Mouse (Mus musculus) midbrain, postnatal 0 days (tissue): Measurements from ENCODE around the gene Wdtc1. TPM values are rescaled to one million over a fixed set of nuclear protein-coding genes. Genes with fewer than 3 reads are reported as not detected.

Experiments used
- ATAC-seq: fragments of 200-750 bp; cut with Nextera tagmentation; 2 replicates; pipeline ENCODE4 v1.8.0; 2017; ENCODE audit warnings: moderate number of reproducible peaks, mild to moderate bottlenecking, moderate TSS enrichment, moderate library complexity; ENCODE audit not compliant: low FRiP score
- DNase-seq: peaks from one replicate; pipeline ENCODE4 v3.0.0-alpha.2; 2015; ENCODE audit warnings: low spot score
- H3K27ac ChIP-seq: fragments of 300-500 bp; sonication (generic); 2 replicates; pipeline ENCODE4 v1.5.1; 2014; ENCODE audit warnings: low read depth, mild to moderate bottlenecking, low read length, mixed read lengths
- H3K27me3 ChIP-seq: fragments of 300-500 bp; sonication (generic); 2 replicates; pipeline ENCODE4 v1.6.1; 2014; ENCODE audit warnings: low read length, control low read depth, mixed read lengths; ENCODE audit not compliant: insufficient read depth
- H3K36me3 ChIP-seq: fragments of 300-500 bp; sonication (generic); 2 replicates; pipeline ENCODE4 v1.6.1; 2014; ENCODE audit warnings: low read length, control low read depth, mixed read lengths; ENCODE audit not compliant: insufficient read depth
- H3K4me1 ChIP-seq: fragments of 300-500 bp; sonication (generic); 2 replicates; pipeline ENCODE4 v1.6.1; 2014; ENCODE audit warnings: mild to moderate bottlenecking, control low read depth, antibody characterized with exemption, low read length, mixed read lengths; ENCODE audit not compliant: insufficient read depth
- H3K4me2 ChIP-seq: fragments of 300-500 bp; sonication (generic); 2 replicates; pipeline ENCODE4 v1.6.1; 2014; ENCODE audit warnings: low read depth, mild to moderate bottlenecking, low read length, mixed read lengths; ENCODE audit not compliant: poor library complexity, severe bottlenecking
- H3K4me3 ChIP-seq: fragments of 300-500 bp; sonication (generic); 2 replicates; pipeline ENCODE4 v1.5.1; 2014; ENCODE audit warnings: low read depth, mild to moderate bottlenecking, low read length, moderate library complexity
- H3K9ac ChIP-seq: fragments of 300-500 bp; sonication (generic); replicated peaks from 2 replicates; pipeline ENCODE4 v1.6.1; 2014; ENCODE audit warnings: mild to moderate bottlenecking, low read length, moderate library complexity, mixed read lengths; ENCODE audit not compliant: poor library complexity, severe bottlenecking
- H3K9me3 ChIP-seq: fragments of 300-500 bp; sonication (generic); 2 replicates; pipeline ENCODE4 v1.6.1; 2016; ENCODE audit warnings: low read length, control low read depth
- CTCF ChIP-seq: IDR thresholded peaks from 2 replicates; pipeline ENCODE4 v1.5.1; 2016; ENCODE audit warnings: antibody characterized with exemption, mild to moderate bottlenecking
- WGBS: fragments of 180-500 bp; shearing (Covaris S2); extraction: QIAGEN DNeasy Blood & Tissue Kit; methylation state at CpG from one replicate; pipeline ENCODE4 v1.1.7; 2014; 5-methylcytosine and 5-hydroxymethylcytosine counted together
- polyA plus RNA-seq: library from polyadenylated mRNA; unstranded; fragments of >200 nt; fragmentation: Nextera tagmentation; extraction: Ambion mirVana; gene quantifications from 2 replicates; pipeline ENCODE4 v1.2.1, GENCODE M21; 2015
- total RNA-seq: library from RNA; depleted of rRNA; stranded (reverse); fragments of >200 nt; gene quantifications from 2 replicates; pipeline ENCODE4 v1.2.3, GENCODE M21; 2014

Gene Wdtc1
- total and polyA plus RNA-seq, 2 experiments from 2014 or later: 15.6 to 54.8 TPM

DNA sequence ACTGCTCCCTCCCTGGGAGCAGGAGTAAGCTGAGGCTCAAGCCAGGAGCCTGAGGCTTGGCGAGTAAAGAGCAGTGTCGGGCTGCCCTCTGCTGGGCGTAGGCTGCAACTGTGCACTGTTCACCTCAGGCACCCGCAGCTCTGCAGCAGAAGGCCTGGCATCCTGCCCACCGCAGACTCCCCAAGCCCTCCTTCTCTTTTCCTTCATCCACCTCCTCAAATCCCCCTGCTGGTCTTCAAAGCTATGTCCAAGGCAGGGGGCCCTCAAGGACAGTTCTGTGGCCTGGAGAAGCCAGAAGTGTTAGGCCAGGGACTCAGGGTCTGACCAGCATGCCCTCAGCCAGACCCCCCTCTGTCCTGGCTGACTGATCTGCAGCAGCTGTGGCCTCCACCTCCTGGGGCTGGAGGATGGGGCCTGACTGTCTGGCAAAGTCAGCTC is 55.5 kb downstream of the Wdtc1 start:
- Histone ChIP-seq H3K4me2 (no peak overlapping the region), H3K27me3 (no peaks in the 10 kb centered on the region), H3K9ac (no peak overlapping the region), H3K36me3 (peaks cover 39% of the 10 kb centered on the region), H3K4me1 (no peaks in the 10 kb centered on the region), H3K27ac (peak overlapping the region; percentile 18; the same call in 1 of the 2 replicates), H3K4me3 (no peak overlapping the region), H3K9me3 (no peaks in the 10 kb centered on the region)
- 0% methylated on average over 5 of the region's 5 CpGs for WGBS
- TF ChIP-seq CTCF: peak; percentile 96
- DNase-seq (peak; percentile 95), ATAC-seq (peak; percentile 71)

DNA sequence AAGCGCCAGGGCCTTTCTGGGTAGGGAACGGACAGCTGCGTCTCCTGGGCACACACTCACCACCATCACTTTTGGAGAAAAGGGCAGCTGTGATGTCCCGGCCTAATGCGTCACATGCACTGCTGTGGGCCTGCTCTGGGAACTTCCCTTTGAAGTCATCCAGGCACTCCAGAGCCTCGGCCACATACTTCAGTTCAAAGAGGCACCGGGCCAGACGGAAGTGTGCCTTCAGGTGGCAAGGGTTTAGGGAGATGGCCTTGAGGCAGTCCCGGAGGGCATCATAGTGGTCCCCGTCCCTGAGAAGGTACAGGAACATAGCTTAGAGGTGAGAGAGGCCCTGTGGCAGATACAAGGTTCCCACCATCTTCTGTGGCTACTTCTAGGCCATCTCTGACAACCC is 55.9 kb downstream of the Wdtc1 start:
- Histone ChIP-seq H3K4me3 (no peak overlapping the region), H3K36me3 (peaks cover 35% of the 10 kb centered on the region), H3K4me2 (no peak overlapping the region), H3K27me3 (no peaks in the 10 kb centered on the region), H3K4me1 (no peaks in the 10 kb centered on the region), H3K27ac (no peak overlapping the region), H3K9me3 (no peaks in the 10 kb centered on the region), H3K9ac (no peak overlapping the region)
- no peak for ATAC-seq
- 65% methylated on average over 10 of the region's 10 CpGs for WGBS
- DNase-seq: no peak
- no peak for TF ChIP-seq CTCF

DNA sequence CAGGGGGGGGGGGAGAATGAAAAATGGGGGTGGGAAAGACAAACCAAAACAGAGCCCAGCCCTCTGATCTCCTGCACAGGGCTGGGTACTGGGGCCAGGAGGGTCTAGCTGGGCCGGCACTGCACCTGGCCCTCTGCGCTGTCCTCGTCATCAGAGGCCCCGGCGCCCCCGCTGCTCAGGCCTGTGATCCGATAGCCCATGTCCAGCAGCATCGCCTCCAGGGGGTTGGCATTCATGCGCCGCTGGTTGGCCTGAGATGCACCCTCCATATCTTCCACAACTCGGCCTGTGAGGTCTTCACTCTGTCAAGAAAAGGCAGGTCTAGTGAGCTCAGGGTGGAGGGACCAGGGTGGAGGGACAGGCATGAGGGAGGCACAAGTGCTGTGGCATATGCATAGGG is 59.2 kb downstream of the Wdtc1 start:
- DNase-seq (no peak), ATAC-seq (no peak)
- Histone ChIP-seq H3K27ac (no peak overlapping the region), H3K36me3 (peaks cover 15% of the 10 kb centered on the region), H3K4me3 (no peak overlapping the region), H3K4me2 (no peak overlapping the region), H3K4me1 (no peaks in the 10 kb centered on the region), H3K9me3 (no peaks in the 10 kb centered on the region), H3K9ac (no peak overlapping the region), H3K27me3 (no peaks in the 10 kb centered on the region)
- 41% methylated on average over 11 of the region's 11 CpGs for WGBS
- no peak for TF ChIP-seq CTCF

DNA sequence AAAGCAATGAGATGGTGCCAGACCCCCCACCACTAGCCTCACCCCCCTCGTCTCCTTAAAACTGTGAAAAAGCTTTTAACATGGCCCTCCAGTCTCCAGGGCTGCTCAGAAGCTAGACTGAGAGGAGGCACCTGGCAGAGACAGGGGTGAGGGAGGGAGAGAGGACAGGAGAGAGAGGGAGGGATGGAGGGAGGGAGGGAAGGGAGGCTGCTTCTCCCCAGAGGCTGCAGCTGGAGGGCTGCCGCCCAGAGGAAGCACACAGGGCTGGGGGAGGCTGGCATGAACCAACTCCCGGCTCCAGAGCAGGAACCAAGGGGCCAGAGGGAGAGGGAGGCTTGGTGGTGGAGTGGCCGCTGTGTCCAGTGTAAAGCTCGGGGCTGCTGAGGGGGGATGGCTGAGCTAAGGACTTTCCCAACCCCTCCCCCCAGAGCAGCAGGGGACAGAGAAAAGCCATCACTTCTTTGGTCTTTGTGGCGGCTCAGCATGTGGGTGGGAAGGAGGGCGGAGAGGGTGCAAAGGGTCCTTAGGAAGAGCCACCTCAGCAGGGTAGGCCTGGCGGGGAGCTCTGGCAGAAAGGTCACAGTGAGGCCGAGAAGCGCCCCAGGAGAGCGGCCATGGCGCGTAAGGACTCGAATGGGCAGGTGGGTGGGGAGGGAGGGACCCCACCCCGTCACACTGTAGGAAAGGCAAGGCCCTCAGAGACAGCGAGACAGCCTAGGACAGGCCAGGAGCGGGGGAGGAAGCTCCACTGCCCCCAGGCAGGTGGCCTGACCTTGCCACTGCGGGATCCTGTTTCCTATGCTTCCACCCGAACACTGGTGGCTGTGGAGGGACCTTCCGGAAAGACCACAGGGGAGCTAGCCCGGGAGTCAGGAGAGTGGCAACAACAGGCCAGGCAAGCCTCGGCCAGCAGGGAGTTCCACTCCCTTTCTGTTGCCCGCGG is 60.1 kb downstream of the Wdtc1 start:
- H3K27me3 ChIP-seq: no peaks in the 10 kb centered on the region
- H3K4me1 ChIP-seq: no peaks in the 10 kb centered on the region
- no peaks in the 10 kb centered on the region for H3K9me3 ChIP-seq
- no peak overlapping the region; the same call in 1 of the 2 replicates for H3K9ac ChIP-seq
- H3K36me3 ChIP-seq: peaks cover 15% of the 10 kb centered on the region
- DNase-seq (no peak), ATAC-seq (no peak)
- WGBS: 20% methylated on average over 20 of the region's 24 CpGs
- H3K4me3 ChIP-seq: no peak overlapping the region
- TF ChIP-seq CTCF: no peak
- H3K27ac ChIP-seq: peak overlapping the region; percentile 6; the same call in 1 of the 2 replicates
- no peak overlapping the region for H3K4me2 ChIP-seq

DNA sequence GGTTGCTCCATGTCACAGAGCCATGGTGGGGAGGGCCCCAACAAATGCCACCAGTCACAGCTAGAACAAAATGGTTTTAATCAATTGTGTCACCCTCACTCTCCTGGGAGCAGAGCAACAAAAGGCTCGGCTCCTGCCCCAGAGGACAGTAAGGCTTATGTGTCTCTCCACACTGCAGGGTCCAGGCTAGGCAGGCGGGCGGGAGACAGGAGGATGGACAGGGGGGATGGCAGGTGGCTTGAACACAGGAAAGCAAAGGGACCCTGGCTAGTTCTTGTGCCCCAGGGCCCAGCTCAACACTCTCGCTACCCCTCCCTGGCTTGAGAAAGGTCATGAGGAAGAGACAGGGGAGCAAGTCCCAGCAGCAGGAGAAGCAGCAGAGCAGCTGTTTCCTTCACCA is 60.9 kb downstream of the Wdtc1 start:
- Histone ChIP-seq H3K4me3 (no peak overlapping the region), H3K9ac (no peak overlapping the region), H3K4me1 (no peaks in the 10 kb centered on the region), H3K9me3 (no peaks in the 10 kb centered on the region), H3K27me3 (no peaks in the 10 kb centered on the region), H3K4me2 (no peak overlapping the region), H3K27ac (no peak overlapping the region), H3K36me3 (peaks cover 15% of the 10 kb centered on the region)
- no peak for TF ChIP-seq CTCF
- no peak for DNase-seq
- no peak for ATAC-seq
- 47% methylated on average over 4 of the region's 4 CpGs for WGBS

DNA sequence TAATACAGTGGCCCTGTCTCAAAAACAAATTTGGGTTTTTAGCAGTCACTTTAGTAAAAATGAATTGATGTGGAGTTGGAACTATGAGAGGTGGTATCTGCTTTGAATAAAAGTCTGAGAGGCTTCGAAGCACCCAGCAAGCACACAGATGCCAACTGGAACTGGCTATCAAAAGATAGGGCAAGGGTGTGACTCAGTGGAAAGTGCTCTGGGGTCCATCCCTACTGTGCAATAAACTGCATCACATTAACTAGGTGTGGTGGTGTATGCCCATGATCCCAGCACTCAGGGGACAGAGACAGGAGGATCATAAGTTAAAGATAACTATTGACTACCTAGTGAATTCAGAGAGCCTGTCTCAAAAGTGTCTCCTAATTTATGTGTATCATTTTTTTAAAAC is 62.0 kb downstream of the Wdtc1 start:
- Histone ChIP-seq H3K4me1 (no peaks in the 10 kb centered on the region), H3K9ac (no peak overlapping the region), H3K4me3 (no peak overlapping the region), H3K27ac (no peak overlapping the region), H3K4me2 (no peak overlapping the region), H3K27me3 (no peaks in the 10 kb centered on the region), H3K9me3 (no peaks in the 10 kb centered on the region), H3K36me3 (peaks cover 15% of the 10 kb centered on the region)
- no peak for DNase-seq
- no peak for ATAC-seq
- 91% methylated on average over 1 of the region's 1 CpGs for WGBS
- no peak for TF ChIP-seq CTCF
